Mouse (Mus musculus): ENCODE results near the gene Ptcra. TPM values are rescaled to one million over a fixed set of nuclear protein-coding genes. Genes with fewer than 3 reads are reported as not detected.

Gene Ptcra
- polyA plus RNA-seq, 1 experiment from 2014 or later: 0.44 TPM

DNA sequence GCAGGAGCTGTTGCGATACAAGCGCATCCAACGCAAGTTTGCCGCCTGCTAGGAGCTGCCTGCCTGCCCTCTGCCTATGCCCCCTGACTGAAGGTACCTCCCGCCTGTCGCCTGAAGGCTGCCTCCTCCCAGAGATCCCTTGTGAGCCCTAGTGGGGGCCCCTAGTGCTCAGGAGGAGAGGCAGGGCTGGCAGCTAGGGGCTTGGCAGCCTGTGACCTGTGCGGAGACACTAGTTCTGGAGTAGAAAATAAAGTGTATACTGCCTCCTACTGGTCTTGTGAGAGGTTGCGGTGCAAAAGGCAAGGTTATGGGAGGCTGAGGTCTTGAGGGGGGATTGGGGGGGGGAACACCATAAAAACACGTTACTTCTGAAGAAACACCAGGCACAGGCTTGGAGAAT is 38.2 kb downstream of the Ptcra start:
- ATAC-seq (ENCODE audit: extremely low read depth, insufficient number of reproducible peaks, low FRiP score, low TSS enrichment): no peak
- H3K9ac ChIP-seq: no peak overlapping the region
- H3K27ac ChIP-seq (replicated peaks): no peak overlapping the region

GRCm38 (mm10) chr17:46724477-46725084 is 38.9 kb downstream of the Ptcra start:
- ATAC-seq (ENCODE audit: extremely low read depth, insufficient number of reproducible peaks, low FRiP score, low TSS enrichment): no peak
- Histone ChIP-seq H3K4me1 (peaks cover 33% of the 10 kb centered on the region), H3K36me3 (peaks cover 47% of the 10 kb centered on the region), H3K4me2 (no peak overlapping the region), H3K9ac (0 out of 2 replicates have a peak overlapping the region, but pooled peaks have one; percentile 24), H3K27me3 (replicated peaks) (peaks cover 19% of the 10 kb centered on the region), H3K9me3 (no peaks in the 10 kb centered on the region), H3K27ac (replicated peaks) (no peak overlapping the region), H3K4me3 (no peak overlapping the region)
- WGBS: 76% methylated on average over 15 of the region's 20 CpGs

More for the DNA sequence above, 38.2 kb downstream of the Ptcra start:
- Histone ChIP-seq H3K36me3 (peaks cover 47% of the 10 kb centered on the region), H3K9me3 (no peaks in the 10 kb centered on the region), H3K4me1 (peaks cover 33% of the 10 kb centered on the region), H3K4me3 (no peak overlapping the region), H3K4me2 (no peak overlapping the region), H3K27me3 (replicated peaks) (peaks cover 26% of the 10 kb centered on the region)
- WGBS: 48% methylated on average over 9 of the region's 9 CpGs

DNA sequence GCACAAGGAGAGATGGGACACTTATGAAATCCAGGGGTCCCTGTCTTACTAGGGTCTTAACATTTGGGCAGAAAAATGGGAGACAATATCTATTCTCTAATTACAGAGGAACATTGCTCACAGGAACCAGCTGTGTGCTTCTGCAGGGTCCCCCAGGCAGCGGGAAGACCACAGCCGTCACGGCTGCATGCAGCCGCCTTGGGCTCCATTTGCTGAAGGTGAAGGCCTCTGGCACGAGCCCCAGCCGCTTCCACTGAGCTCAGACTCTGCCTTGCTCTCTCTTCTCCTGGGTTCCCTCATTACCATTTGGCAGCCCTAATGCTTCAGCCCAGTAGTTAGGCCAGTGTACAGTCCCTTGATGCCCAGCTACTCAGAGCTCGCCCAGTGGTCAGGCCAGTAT is 42.4 kb downstream of the Ptcra start:
- 82% methylated on average over 7 of the region's 7 CpGs for WGBS
- ATAC-seq (ENCODE audit: extremely low read depth, insufficient number of reproducible peaks, low FRiP score, low TSS enrichment): no peak
- H3K36me3 ChIP-seq: peaks cover 62% of the 10 kb centered on the region
- no peak overlapping the region for H3K9ac ChIP-seq
- H3K4me1 ChIP-seq: peaks cover 11% of the 10 kb centered on the region
- H3K9me3 ChIP-seq: no peaks in the 10 kb centered on the region
- no peak overlapping the region for H3K4me2 ChIP-seq
- H3K4me3 ChIP-seq: no peak overlapping the region
- H3K27ac ChIP-seq (replicated peaks): no peak overlapping the region
- H3K27me3 ChIP-seq (replicated peaks): no peaks in the 10 kb centered on the region

DNA sequence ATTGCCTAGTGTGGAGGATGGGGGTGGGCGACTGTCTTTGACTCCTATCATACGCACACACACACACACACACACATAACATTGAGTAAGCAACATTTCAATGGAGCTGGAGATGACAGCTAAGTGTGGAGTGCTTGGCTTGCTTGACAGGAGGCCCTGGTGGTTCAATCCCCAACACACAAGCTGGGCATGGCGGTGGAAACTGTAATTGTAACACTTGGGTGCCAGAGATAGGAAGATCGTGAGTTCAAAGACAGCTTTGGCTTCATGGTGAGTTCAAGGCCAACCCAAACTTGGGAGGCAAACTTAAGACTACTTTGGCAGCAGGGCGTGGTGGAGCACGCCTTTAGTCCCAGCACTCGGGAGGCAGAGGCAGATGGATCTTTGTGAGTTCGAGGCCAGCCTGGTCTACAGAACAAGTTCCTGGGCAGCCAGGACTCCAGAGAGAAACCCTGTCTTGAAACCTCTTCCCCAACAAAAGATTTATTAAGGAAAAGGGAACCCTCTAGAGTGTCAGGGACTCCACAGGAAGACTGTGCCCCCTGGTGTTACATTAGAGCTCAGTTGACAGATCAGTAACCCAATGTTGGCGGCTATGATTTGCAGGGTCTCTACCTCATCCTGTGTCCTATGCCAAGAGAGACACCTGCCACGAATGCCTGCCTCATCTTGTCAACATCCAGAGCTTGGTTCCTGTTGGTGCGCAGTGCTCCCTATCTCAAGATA is 48.6 kb downstream of the Ptcra start:
- H3K9me3 ChIP-seq: no peaks in the 10 kb centered on the region
- H3K36me3 ChIP-seq: peaks cover 46% of the 10 kb centered on the region
- H3K4me3 ChIP-seq: no peak overlapping the region
- 93% methylated on average over 11 of the region's 11 CpGs for WGBS
- peaks cover 15% of the 10 kb centered on the region for H3K4me1 ChIP-seq
- no peaks in the 10 kb centered on the region for H3K27me3 ChIP-seq (replicated peaks)
- no peak overlapping the region for H3K27ac ChIP-seq (replicated peaks)
- H3K9ac ChIP-seq: no peak overlapping the region
- H3K4me2 ChIP-seq: no peak overlapping the region
- no peak for ATAC-seq (ENCODE audit: extremely low read depth, insufficient number of reproducible peaks, low FRiP score, low TSS enrichment)

DNA sequence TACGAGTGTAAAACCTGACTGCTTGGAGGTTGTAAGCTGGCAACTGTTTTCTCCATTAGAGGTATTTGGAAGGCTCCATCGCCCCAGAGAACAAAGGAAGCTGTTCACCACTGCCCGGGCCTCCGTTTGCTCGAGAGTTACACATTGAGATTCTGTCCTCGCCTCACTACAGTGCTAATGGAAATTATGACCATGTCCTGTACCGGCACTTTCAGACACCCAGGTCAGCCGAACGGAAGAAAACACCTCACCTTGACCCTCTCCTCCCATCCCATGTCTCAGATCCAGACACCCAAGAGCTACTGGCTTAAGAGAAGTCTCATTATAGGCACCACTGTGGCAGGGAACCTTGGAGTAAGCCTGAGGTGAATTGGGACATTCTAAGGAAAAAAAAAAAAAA is 49.7 kb downstream of the Ptcra start:
- Histone ChIP-seq H3K4me2 (no peak overlapping the region), H3K4me1 (peaks cover 15% of the 10 kb centered on the region), H3K27me3 (replicated peaks) (no peaks in the 10 kb centered on the region), H3K4me3 (no peak overlapping the region), H3K9ac (no peak overlapping the region), H3K36me3 (peaks cover 46% of the 10 kb centered on the region), H3K9me3 (no peaks in the 10 kb centered on the region), H3K27ac (replicated peaks) (no peak overlapping the region)
- 87% methylated on average over 9 of the region's 9 CpGs for WGBS
- no peak for ATAC-seq (ENCODE audit: extremely low read depth, insufficient number of reproducible peaks, low FRiP score, low TSS enrichment)

DNA sequence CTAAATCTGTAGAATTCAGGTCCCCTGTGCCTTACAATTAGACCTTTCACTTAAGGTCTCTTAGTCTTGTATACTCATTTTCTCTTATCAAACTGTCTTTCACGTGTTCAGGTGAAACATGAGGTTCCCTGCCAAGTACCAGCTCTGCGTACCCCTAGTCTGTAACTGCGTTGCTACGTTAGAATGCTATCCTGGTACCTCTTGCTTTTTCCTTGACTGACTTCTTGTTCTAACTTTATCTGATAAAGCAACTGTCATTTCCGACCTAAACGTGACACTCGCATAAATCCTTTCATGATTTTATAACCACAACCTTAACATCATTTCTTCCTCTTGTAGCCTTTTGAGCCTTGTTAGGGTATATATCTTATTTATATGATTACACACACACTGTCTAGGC is 51.1 kb downstream of the Ptcra start:
- Histone ChIP-seq H3K9ac (peak overlapping the region; percentile 98), H3K27ac (replicated peaks) (no peak overlapping the region), H3K36me3 (peaks cover 42% of the 10 kb centered on the region), H3K4me3 (peak overlapping the region; percentile 99), H3K4me1 (peaks cover 15% of the 10 kb centered on the region), H3K27me3 (replicated peaks) (no peaks in the 10 kb centered on the region), H3K4me2 (peak overlapping the region; percentile 82), H3K9me3 (no peaks in the 10 kb centered on the region)
- WGBS: 52% methylated on average over 7 of the region's 7 CpGs
- no peak for ATAC-seq (ENCODE audit: extremely low read depth, insufficient number of reproducible peaks, low FRiP score, low TSS enrichment)

DNA sequence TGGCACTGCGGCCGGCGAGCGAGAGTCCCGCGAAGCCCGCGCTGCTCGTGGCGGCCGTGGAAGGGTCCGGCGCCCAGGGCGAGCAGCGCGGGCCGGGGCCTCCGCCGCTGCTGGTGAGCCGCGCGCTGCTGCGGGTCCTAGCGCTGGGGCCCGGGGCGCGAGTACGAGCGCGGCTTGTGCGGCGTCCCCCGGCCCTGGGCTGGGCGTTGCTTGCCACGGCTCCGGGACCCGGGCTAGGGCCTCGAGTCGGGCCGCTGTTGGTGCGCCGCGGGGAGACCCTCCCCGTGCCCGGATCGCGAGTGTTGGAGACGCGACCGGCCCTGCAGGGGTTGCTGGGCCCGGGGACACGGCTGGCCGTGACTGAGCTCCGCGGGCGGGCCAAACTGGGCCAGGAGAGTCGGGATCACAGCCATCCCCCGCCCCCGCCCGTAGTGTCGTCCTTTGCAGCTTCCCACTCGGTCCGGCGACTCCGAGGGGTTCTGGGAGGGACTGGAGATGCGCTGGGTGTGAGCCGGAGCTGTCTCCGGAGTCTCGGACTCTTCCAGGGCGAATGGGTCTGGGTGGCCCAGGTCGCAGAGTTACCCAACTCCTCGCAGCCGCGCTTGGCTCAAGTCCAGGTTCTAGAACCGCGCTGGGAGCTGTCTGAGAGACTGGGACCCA is 51.8 kb downstream of the Ptcra start:
- H3K36me3 ChIP-seq: peaks cover 35% of the 10 kb centered on the region
- H3K9me3 ChIP-seq: no peaks in the 10 kb centered on the region
- ATAC-seq (ENCODE audit: extremely low read depth, insufficient number of reproducible peaks, low FRiP score, low TSS enrichment): peak; percentile 47; the same call in 1 of the 2 replicates
- H3K4me1 ChIP-seq: peaks cover 15% of the 10 kb centered on the region
- peak overlapping the region; percentile 82 for H3K4me2 ChIP-seq
- H3K9ac ChIP-seq: peak overlapping the region; percentile 98
- H3K27ac ChIP-seq (replicated peaks): peak overlapping the region; percentile 69
- peak overlapping the region; percentile 99 for H3K4me3 ChIP-seq
- WGBS: under 1% methylated on average over 75 of the region's 76 CpGs
- H3K27me3 ChIP-seq (replicated peaks): no peaks in the 10 kb centered on the region

DNA sequence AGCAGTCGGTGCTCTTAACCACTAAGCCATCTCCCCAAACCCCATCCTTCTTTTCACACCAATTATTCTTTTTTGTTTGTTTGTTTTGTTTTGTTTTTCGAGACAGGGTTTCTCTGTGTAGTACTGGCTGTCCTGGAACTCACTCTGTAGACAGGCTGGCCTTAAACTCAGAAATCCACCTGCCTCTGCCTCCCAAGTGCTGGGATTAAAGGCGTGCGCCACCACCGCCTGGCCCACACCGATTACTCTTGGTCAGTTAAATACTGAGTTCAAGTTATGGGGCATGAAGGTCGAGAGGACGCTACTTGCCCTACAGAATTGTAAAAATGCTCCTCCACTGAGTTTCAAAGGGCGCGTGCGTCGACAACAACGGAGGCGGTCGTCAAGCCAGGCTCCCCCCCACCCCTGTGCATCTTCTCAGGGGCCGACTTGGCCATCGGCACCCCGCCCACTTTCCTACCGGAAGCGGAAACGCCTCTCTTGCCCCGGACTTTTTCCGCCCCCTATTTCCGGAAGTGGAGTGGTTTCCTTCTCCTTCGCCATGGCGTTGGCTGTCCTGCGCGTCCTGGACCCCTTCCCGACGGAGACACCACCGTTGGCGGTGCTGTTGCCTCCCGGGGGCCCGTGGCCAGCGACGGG is 52.4 kb downstream of the Ptcra start, which contains the start of gene Pex6:
TSS of gene Pex6 (plus strand) at position 505 of the 639 bp plus-strand sequence.
- H3K36me3 ChIP-seq: peaks cover 28% of the 10 kb centered on the region
- peak within 1 kb of the TSS; percentile 69 for H3K27ac ChIP-seq (replicated peaks)
- peak; percentile 73 for ATAC-seq (ENCODE audit: extremely low read depth, insufficient number of reproducible peaks, low FRiP score, low TSS enrichment)
- H3K4me2 ChIP-seq: peak within 1 kb of the TSS; percentile 82
- H3K4me3 ChIP-seq: peak within 1 kb of the TSS; percentile 99
- 7% methylated on average over 36 of the region's 36 CpGs for WGBS
- no peaks in the 10 kb centered on the region for H3K27me3 ChIP-seq (replicated peaks)
- peaks cover 18% of the 10 kb centered on the region for H3K4me1 ChIP-seq
- no peaks in the 10 kb centered on the region for H3K9me3 ChIP-seq
- H3K9ac ChIP-seq: peak within 1 kb of the TSS; percentile 98

- Histone ChIP-seq H3K27me3 (replicated peaks) (no peaks in the 10 kb centered on the region), H3K9me3 (no peaks in the 10 kb centered on the region), H3K27ac (replicated peaks) (no peak overlapping the region), H3K4me3 (no peak overlapping the region), H3K4me1 (peaks cover 33% of the 10 kb centered on the region), H3K4me2 (peak overlapping the region; percentile 93; the same call in 1 of the 2 replicates), H3K9ac (no peak overlapping the region), H3K36me3 (no peaks in the 10 kb centered on the region)
- WGBS: 79% methylated on average over 14 of the region's 14 CpGs
- ATAC-seq (ENCODE audit: extremely low read depth, insufficient number of reproducible peaks, low FRiP score, low TSS enrichment): no peak
Observed at GRCm38 (mm10) chr17:46706375-46707089, 57.0 kb downstream of the Ptcra start.
